Mouse (Mus musculus) spleen, embryonic (tissue): ENCODE results near the gene Anks1.

Source experiments
- CTCF ChIA-PET: fragments of 350-600 bp; sonication (Branson Sonifier 250); formaldehyde crosslinking; loops from one replicate; lab custom pipeline; 2022; lab: Charles Lee

Gene Anks1

GRCm38 (mm10) chr17:28084395-28084905, 175.3 kb downstream of the Anks1 start:
- CTCF ChIA-PET: no interaction called here

GRCm38 (mm10) chr17:28084964-28085363, 175.9 kb downstream of the Anks1 start:
- CTCF ChIA-PET: interaction anchor here (0.7 kb wide), 1 partner anchor 37 kb away, joined by 3 read pairs; no protein-coding TSS in a partner anchor

- CTCF ChIA-PET: interaction anchor here (0.6 to 0.7 kb wide), 2 partner anchors 19 to 97 kb away, joined by 3 to 5 read pairs; no protein-coding TSS in a partner anchor
Measured at GRCm38 (mm10) chr17:28087430-28087829, 178.3 kb downstream of the Anks1 start.

- CTCF ChIA-PET: no interaction called here
Measured at GRCm38 (mm10) chr17:28088718-28089117, 179.6 kb downstream of the Anks1 start.

- CTCF ChIA-PET: no interaction called here
Measured at GRCm38 (mm10) chr17:28092297-28092696, 183.2 kb downstream of the Anks1 start.

- CTCF ChIA-PET: no interaction called here
Measured at GRCm38 (mm10) chr17:28093837-28094236, 184.7 kb downstream of the Anks1 start.

- CTCF ChIA-PET: no interaction called here
Measured at GRCm38 (mm10) chr17:28096418-28096817, 187.3 kb downstream of the Anks1 start.

GRCm38 (mm10) chr17:28097308-28097707, 188.2 kb downstream of the Anks1 start:
- CTCF ChIA-PET: no interaction called here

- CTCF ChIA-PET: no interaction called here
Measured at GRCm38 (mm10) chr17:28099086-28099485, 190.0 kb downstream of the Anks1 start.

- CTCF ChIA-PET: no interaction called here
Measured at GRCm38 (mm10) chr17:28100669-28101068, 191.6 kb downstream of the Anks1 start.

- CTCF ChIA-PET: no interaction called here
Measured at GRCm38 (mm10) chr17:28101284-28101887, 192.3 kb downstream of the Anks1 start.

GRCm38 (mm10) chr17:28101902-28102319, 192.8 kb downstream of the Anks1 start:
- CTCF ChIA-PET: no interaction called here

- CTCF ChIA-PET: no interaction called here
Measured at GRCm38 (mm10) chr17:28104416-28104815, 195.3 kb downstream of the Anks1 start.

GRCm38 (mm10) chr17:28106352-28106751, 197.2 kb downstream of the Anks1 start:
- CTCF ChIA-PET: interaction anchor here (0.5 kb wide), 2 partner anchors 14 to 19 kb away, joined by 3 to 5 read pairs; no protein-coding TSS in a partner anchor

GRCm38 (mm10) chr17:28107275-28107674, 198.2 kb downstream of the Anks1 start:
- CTCF ChIA-PET: no interaction called here

GRCm38 (mm10) chr17:28112266-28112665, 203.2 kb downstream of the Anks1 start:
- CTCF ChIA-PET: no interaction called here
